Mouse (Mus musculus) kidney, adult 2 months (tissue): ENCODE measurements around the gene Zfp992. TPM values are rescaled to one million over a fixed set of nuclear protein-coding genes. Genes with fewer than 3 reads are reported as not detected.
"Not testable (repeated sequence)": the region's sequence is repeated elsewhere in the genome, so short reads cannot be mapped to it uniquely, and the experiment has no call there.

Source experiments
- DNase-seq: peaks from one replicate; pipeline ENCODE4 v3.0.0; 2021
- H3K27ac ChIP-seq: fragments of 200-500 bp; 2 replicates; pipeline ENCODE4 v1.5.1; 2012; ENCODE audit warnings: low read depth, low read length, control low read depth, inconsistent platforms; ENCODE audit not compliant: insufficient read depth
- H3K27me3 ChIP-seq: fragments of 200-500 bp; replicated peaks from 2 replicates; pipeline ENCODE4 v1.6.1; 2012; ENCODE audit warnings: mild to moderate bottlenecking, moderate library complexity, low read length, inconsistent platforms; ENCODE audit not compliant: control insufficient read depth, insufficient read depth
- H3K36me3 ChIP-seq: fragments of 200-500 bp; 2 replicates; pipeline ENCODE4 v1.6.1; 2012; ENCODE audit warnings: mild to moderate bottlenecking, moderate library complexity, low read length, inconsistent platforms; ENCODE audit not compliant: control insufficient read depth, insufficient read depth
- H3K4me1 ChIP-seq: fragments of 200-500 bp; 2 replicates; pipeline ENCODE4 v1.6.1; 2011; ENCODE audit warnings: low read length; ENCODE audit not compliant: control insufficient read depth, insufficient read depth
- H3K4me3 ChIP-seq: fragments of 200-500 bp; 2 replicates; pipeline ENCODE4 v1.5.1; 2011; ENCODE audit warnings: mild to moderate bottlenecking, low read depth, low read length, control low read depth; ENCODE audit not compliant: insufficient read depth
- WGBS: fragments of 180-500 bp; shearing (Covaris S2); methylation state at CpG from one replicate; pipeline ENCODE4 v1.1.7; 2018; 5-methylcytosine and 5-hydroxymethylcytosine counted together
- polyA plus RNA-seq: library from polyadenylated mRNA; depleted of rRNA; stranded (reverse); fragments of >200 nt; gene quantifications from 2 replicates; pipeline ENCODE4 v1.2.3, GENCODE M21; 2012

Gene Zfp992
- polyA plus RNA-seq, 1 experiment: 0.55 TPM

- not testable (repeated sequence) for H3K27me3 ChIP-seq, H3K4me3 ChIP-seq, DNase-seq, H3K27ac ChIP-seq, H3K4me1 ChIP-seq, H3K36me3 ChIP-seq
- WGBS: 66% methylated on average over 77 of the region's 94 CpGs
Measured at GRCm38 (mm10) chr4:146474716-146475676, 26.2 kb downstream of the Zfp992 start.

- H3K27me3 ChIP-seq, DNase-seq, H3K36me3 ChIP-seq, H3K4me3 ChIP-seq, H3K27ac ChIP-seq, H3K4me1 ChIP-seq: not testable (repeated sequence)
- 93% methylated on average over 2 of the region's 2 CpGs for WGBS
Measured at GRCm38 (mm10) chr4:146476260-146476659, 27.4 kb downstream of the Zfp992 start.

GRCm38 (mm10) chr4:146476959-146477358 is 28.1 kb downstream of the Zfp992 start:
- H3K27me3 ChIP-seq, H3K4me1 ChIP-seq, H3K27ac ChIP-seq, H3K36me3 ChIP-seq, DNase-seq, H3K4me3 ChIP-seq: not testable (repeated sequence)
- 77% methylated on average over 3 of the region's 3 CpGs for WGBS

- not testable (repeated sequence) for H3K27ac ChIP-seq, H3K4me3 ChIP-seq, H3K27me3 ChIP-seq, H3K4me1 ChIP-seq, H3K36me3 ChIP-seq, DNase-seq
- WGBS: 69% methylated on average over 6 of the region's 6 CpGs
Measured at GRCm38 (mm10) chr4:146480376-146481096, 31.7 kb downstream of the Zfp992 start.

GRCm38 (mm10) chr4:146482546-146482945 is 33.7 kb downstream of the Zfp992 start:
- not testable (repeated sequence) for H3K4me1 ChIP-seq, DNase-seq, H3K27me3 ChIP-seq, H3K4me3 ChIP-seq, H3K27ac ChIP-seq, H3K36me3 ChIP-seq
- WGBS: 86% methylated on average over 10 of the region's 10 CpGs

- not testable (repeated sequence) for H3K27me3 ChIP-seq, H3K36me3 ChIP-seq, DNase-seq, H3K4me1 ChIP-seq, H3K4me3 ChIP-seq, H3K27ac ChIP-seq
- WGBS: 73% methylated on average over 13 of the region's 13 CpGs
Measured at GRCm38 (mm10) chr4:146483571-146484280, 34.9 kb downstream of the Zfp992 start.

- not testable (repeated sequence) for H3K27ac ChIP-seq, H3K4me3 ChIP-seq, H3K36me3 ChIP-seq, H3K27me3 ChIP-seq, DNase-seq, H3K4me1 ChIP-seq
Measured at GRCm38 (mm10) chr4:146484676-146485075, 35.9 kb downstream of the Zfp992 start.

- not testable (repeated sequence) for H3K4me3 ChIP-seq, H3K27me3 ChIP-seq, H3K27ac ChIP-seq, H3K4me1 ChIP-seq, DNase-seq, H3K36me3 ChIP-seq
- WGBS: 62% methylated on average over 6 of the region's 6 CpGs
Measured at GRCm38 (mm10) chr4:146485183-146485939, 36.5 kb downstream of the Zfp992 start.

- H3K27ac ChIP-seq, H3K4me3 ChIP-seq, H3K36me3 ChIP-seq, H3K27me3 ChIP-seq, DNase-seq, H3K4me1 ChIP-seq: not testable (repeated sequence)
- WGBS: 73% methylated on average over 1 of the region's 1 CpGs
Measured at GRCm38 (mm10) chr4:146486753-146487152, 37.9 kb downstream of the Zfp992 start.

GRCm38 (mm10) chr4:146489196-146489595 is 40.4 kb downstream of the Zfp992 start:
- DNase-seq, H3K4me1 ChIP-seq, H3K27me3 ChIP-seq, H3K4me3 ChIP-seq, H3K27ac ChIP-seq, H3K36me3 ChIP-seq: not testable (repeated sequence)
- 76% methylated on average over 4 of the region's 4 CpGs for WGBS
